Mouse (Mus musculus): ENCODE data around the gene G430095P16Rik. TPM values are rescaled to one million over a fixed set of nuclear protein-coding genes. Genes with fewer than 3 reads are reported as not detected.

The G430095P16Rik gene
- polyA plus RNA-seq, 1 experiment from 2014 or later, result 7.8 TPM

- Histone ChIP-seq H3K9ac (peak overlapping the region; percentile 74), H3K36me3 (peaks cover 50% of the 10 kb centered on the region), H3K4me1 (peaks cover 97% of the 10 kb centered on the region), H3K4me2 (peak overlapping the region; percentile 62), H3K4me3 (peak overlapping the region; percentile 10), H3K9me3 (no peaks in the 10 kb centered on the region), H3K27ac (replicated peaks) (peak overlapping the region; percentile 94), H3K27me3 (replicated peaks) (peaks cover 3% of the 10 kb centered on the region; the same call in 1 of the 2 replicates)
- WGBS, result 51% methylated on average over 10 of the region's 10 CpGs
- no peak for ATAC-seq (ENCODE audit: extremely low read depth, insufficient number of reproducible peaks, low FRiP score, low TSS enrichment)
Measured at GRCm38 (mm10) chr8:84725246-84725940, 2.6 kb downstream of the G430095P16Rik start.

- no peak for ATAC-seq (ENCODE audit: extremely low read depth, insufficient number of reproducible peaks, low FRiP score, low TSS enrichment)
- 22% methylated on average over 3 of the region's 3 CpGs for WGBS
- Histone ChIP-seq H3K4me1 (peaks cover 98% of the 10 kb centered on the region), H3K4me3 (peak overlapping the region; percentile 10; the same call in 1 of the 2 replicates), H3K9ac (peak overlapping the region; percentile 74), H3K27me3 (replicated peaks) (no peaks in the 10 kb centered on the region; the same call in 1 of the 2 replicates), H3K36me3 (peaks cover 45% of the 10 kb centered on the region), H3K4me2 (peak overlapping the region; percentile 62), H3K27ac (replicated peaks) (peak overlapping the region; percentile 94), H3K9me3 (no peaks in the 10 kb centered on the region)
Measured at GRCm38 (mm10) chr8:84725941-84726259, 3.1 kb downstream of the G430095P16Rik start.

GRCm38 (mm10) chr8:84728474-84728873 lies 5.7 kb downstream of the G430095P16Rik start:
- Histone ChIP-seq H3K27me3 (replicated peaks) (no peaks in the 10 kb centered on the region), H3K9me3 (no peaks in the 10 kb centered on the region), H3K4me1 (peaks cover 100% of the 10 kb centered on the region), H3K4me3 (no peak overlapping the region), H3K9ac (peak overlapping the region; percentile 38; the same call in 1 of the 2 replicates), H3K36me3 (peaks cover 30% of the 10 kb centered on the region), H3K4me2 (peak overlapping the region; percentile 16), H3K27ac (replicated peaks) (peak overlapping the region; percentile 36; the same call in 1 of the 2 replicates)
- 84% methylated on average over 3 of the region's 3 CpGs for WGBS
- ATAC-seq (ENCODE audit: extremely low read depth, insufficient number of reproducible peaks, low FRiP score, low TSS enrichment), result no peak

GRCm38 (mm10) chr8:84729921-84730362 lies 7.1 kb downstream of the G430095P16Rik start:
- Histone ChIP-seq H3K4me2 (peak overlapping the region; percentile 43), H3K4me3 (no peak overlapping the region)

GRCm38 (mm10) chr8:84730541-84731370 lies 7.9 kb downstream of the G430095P16Rik start:
- ATAC-seq (ENCODE audit: extremely low read depth, insufficient number of reproducible peaks, low FRiP score, low TSS enrichment), result peak; percentile 68
- H3K4me2 ChIP-seq, result peak overlapping the region; percentile 43
- H3K27ac ChIP-seq (replicated peaks), result peak overlapping the region; percentile 91
- 23% methylated on average over 9 of the region's 9 CpGs for WGBS
- peak overlapping the region; percentile 3; the same call in 1 of the 2 replicates for H3K4me3 ChIP-seq
- H3K4me1 ChIP-seq, result peaks cover 99% of the 10 kb centered on the region
- no peaks in the 10 kb centered on the region for H3K9me3 ChIP-seq
- H3K27me3 ChIP-seq (replicated peaks), result no peaks in the 10 kb centered on the region
- peak overlapping the region; percentile 63 for H3K9ac ChIP-seq
- peaks cover 21% of the 10 kb centered on the region for H3K36me3 ChIP-seq

More at GRCm38 (mm10) chr8:84729921-84730362, 7.1 kb downstream of the G430095P16Rik start:
- Histone ChIP-seq H3K27me3 (replicated peaks) (no peaks in the 10 kb centered on the region), H3K9me3 (no peaks in the 10 kb centered on the region), H3K36me3 (peaks cover 26% of the 10 kb centered on the region), H3K27ac (replicated peaks) (peak overlapping the region; percentile 91), H3K4me1 (peaks cover 99% of the 10 kb centered on the region), H3K9ac (peak overlapping the region; percentile 58)
- no peak for ATAC-seq (ENCODE audit: extremely low read depth, insufficient number of reproducible peaks, low FRiP score, low TSS enrichment)
- WGBS, result 83% methylated on average over 16 of the region's 16 CpGs

- H3K27me3 ChIP-seq (replicated peaks), result no peaks in the 10 kb centered on the region
- H3K9me3 ChIP-seq, result no peaks in the 10 kb centered on the region
- H3K4me2 ChIP-seq, result peak overlapping the region; percentile 43
- peak overlapping the region; percentile 63 for H3K9ac ChIP-seq
- no peak; the same call in 1 of the 2 replicates for ATAC-seq (ENCODE audit: extremely low read depth, insufficient number of reproducible peaks, low FRiP score, low TSS enrichment)
- H3K4me1 ChIP-seq, result peaks cover 99% of the 10 kb centered on the region
- peak overlapping the region; percentile 2; the same call in 1 of the 2 replicates for H3K4me3 ChIP-seq
- H3K36me3 ChIP-seq, result peaks cover 14% of the 10 kb centered on the region
- H3K27ac ChIP-seq (replicated peaks), result peak overlapping the region; percentile 91
- WGBS, result 57% methylated on average over 11 of the region's 11 CpGs
Measured at GRCm38 (mm10) chr8:84731371-84732177, 8.8 kb downstream of the G430095P16Rik start.

- Histone ChIP-seq H3K4me3 (no peak overlapping the region), H3K27me3 (replicated peaks) (no peaks in the 10 kb centered on the region), H3K9me3 (no peaks in the 10 kb centered on the region), H3K9ac (peak overlapping the region; percentile 68), H3K27ac (replicated peaks) (peak overlapping the region; percentile 91), H3K36me3 (peaks cover 4% of the 10 kb centered on the region), H3K4me1 (peaks cover 96% of the 10 kb centered on the region), H3K4me2 (peak overlapping the region; percentile 43; the same call in 1 of the 2 replicates)
- ATAC-seq (ENCODE audit: extremely low read depth, insufficient number of reproducible peaks, low FRiP score, low TSS enrichment), result no peak
- 63% methylated on average over 5 of the region's 5 CpGs for WGBS
Measured at GRCm38 (mm10) chr8:84732545-84732944, 9.7 kb downstream of the G430095P16Rik start.

GRCm38 (mm10) chr8:84732996-84733395 lies 10.2 kb downstream of the G430095P16Rik start:
- H3K4me1 ChIP-seq, result peaks cover 96% of the 10 kb centered on the region
- ATAC-seq (ENCODE audit: extremely low read depth, insufficient number of reproducible peaks, low FRiP score, low TSS enrichment), result no peak

GRCm38 (mm10) chr8:84733959-84734358 lies 11.2 kb downstream of the G430095P16Rik start:
- H3K9ac ChIP-seq, result 0 out of 2 replicates have a peak overlapping the region, but pooled peaks have one; percentile 68
- no peaks in the 10 kb centered on the region for H3K9me3 ChIP-seq
- WGBS, result 86% methylated on average over 6 of the region's 6 CpGs
- no peak overlapping the region for H3K4me3 ChIP-seq
- no peaks in the 10 kb centered on the region for H3K36me3 ChIP-seq
- peaks cover 96% of the 10 kb centered on the region for H3K4me1 ChIP-seq
- H3K4me2 ChIP-seq, result no peak overlapping the region
- ATAC-seq (ENCODE audit: extremely low read depth, insufficient number of reproducible peaks, low FRiP score, low TSS enrichment), result no peak
- 0 out of 2 replicates have a peak, but pooled peaks cover 8% of the 10 kb centered on the region for H3K27me3 ChIP-seq (replicated peaks)
- 0 out of 2 replicates have a peak overlapping the region, but pooled peaks have one; percentile 91 for H3K27ac ChIP-seq (replicated peaks)

More at GRCm38 (mm10) chr8:84732996-84733395, 10.2 kb downstream of the G430095P16Rik start:
- 38% methylated on average over 6 of the region's 6 CpGs for WGBS
- no peaks in the 10 kb centered on the region for H3K9me3 ChIP-seq
- no peaks in the 10 kb centered on the region for H3K27me3 ChIP-seq (replicated peaks)
- H3K9ac ChIP-seq, result peak overlapping the region; percentile 68
- no peaks in the 10 kb centered on the region; the same call in 1 of the 2 replicates for H3K36me3 ChIP-seq
- peak overlapping the region; percentile 91 for H3K27ac ChIP-seq (replicated peaks)
- no peak overlapping the region for H3K4me3 ChIP-seq
- H3K4me2 ChIP-seq, result peak overlapping the region; percentile 43

GRCm38 (mm10) chr8:84734680-84735079 lies 11.9 kb downstream of the G430095P16Rik start:
- ATAC-seq (ENCODE audit: extremely low read depth, insufficient number of reproducible peaks, low FRiP score, low TSS enrichment), result no peak
- H3K9me3 ChIP-seq, result no peaks in the 10 kb centered on the region
- 71% methylated on average over 2 of the region's 2 CpGs for WGBS

More at GRCm38 (mm10) chr8:84734680-84735079, 11.9 kb downstream of the G430095P16Rik start:
- no peaks in the 10 kb centered on the region for H3K36me3 ChIP-seq
- H3K9ac ChIP-seq, result 0 out of 2 replicates have a peak overlapping the region, but pooled peaks have one; percentile 60
- no peak overlapping the region for H3K4me2 ChIP-seq
- no peak overlapping the region for H3K4me3 ChIP-seq
- no peak overlapping the region for H3K27ac ChIP-seq (replicated peaks)
- peaks cover 95% of the 10 kb centered on the region for H3K4me1 ChIP-seq
- 0 out of 2 replicates have a peak, but pooled peaks cover 12% of the 10 kb centered on the region for H3K27me3 ChIP-seq (replicated peaks)
